Mouse (Mus musculus) small intestine, adult 2 months (tissue): ENCODE results near the gene Smim23.

Experiments used
- CTCF ChIP-seq: fragments of 200-500 bp; IDR thresholded peaks from 2 replicates; pipeline ENCODE4 v1.5.1; 2012; ENCODE audit warnings: low read depth, mild to moderate bottlenecking, control low read depth, inconsistent platforms, low read length, moderate library complexity, mixed read lengths; ENCODE audit not compliant: insufficient replicate concordance, insufficient read length; ENCODE audit errors: extremely low read depth
- POLR2A ChIP-seq: fragments of 200-500 bp; IDR thresholded peaks from 2 replicates; pipeline ENCODE4 v1.6.1; 2012; ENCODE audit warnings: low read depth, mild to moderate bottlenecking, control low read depth, inconsistent platforms, low read length, moderate library complexity

- TF ChIP-seq CTCF (no peak), POLR2A (no peak)
Observed at GRCm38 (mm10) chr11:32857418-32857879, 33.0 kb upstream of the Smim23 start.
